Mouse (Mus musculus): ENCODE data around the gene Fcgrt. TPM values are rescaled to one million over a fixed set of nuclear protein-coding genes. Genes with fewer than 3 reads are reported as not detected.
"Not testable (repeated sequence)": the region's sequence is repeated elsewhere in the genome, so short reads cannot be mapped to it uniquely, and the experiment has no call there.

The Fcgrt gene
- total RNA-seq, 4 experiments from 2014 or later = 65.6 to 77.1 (median 67.5) TPM

DNA sequence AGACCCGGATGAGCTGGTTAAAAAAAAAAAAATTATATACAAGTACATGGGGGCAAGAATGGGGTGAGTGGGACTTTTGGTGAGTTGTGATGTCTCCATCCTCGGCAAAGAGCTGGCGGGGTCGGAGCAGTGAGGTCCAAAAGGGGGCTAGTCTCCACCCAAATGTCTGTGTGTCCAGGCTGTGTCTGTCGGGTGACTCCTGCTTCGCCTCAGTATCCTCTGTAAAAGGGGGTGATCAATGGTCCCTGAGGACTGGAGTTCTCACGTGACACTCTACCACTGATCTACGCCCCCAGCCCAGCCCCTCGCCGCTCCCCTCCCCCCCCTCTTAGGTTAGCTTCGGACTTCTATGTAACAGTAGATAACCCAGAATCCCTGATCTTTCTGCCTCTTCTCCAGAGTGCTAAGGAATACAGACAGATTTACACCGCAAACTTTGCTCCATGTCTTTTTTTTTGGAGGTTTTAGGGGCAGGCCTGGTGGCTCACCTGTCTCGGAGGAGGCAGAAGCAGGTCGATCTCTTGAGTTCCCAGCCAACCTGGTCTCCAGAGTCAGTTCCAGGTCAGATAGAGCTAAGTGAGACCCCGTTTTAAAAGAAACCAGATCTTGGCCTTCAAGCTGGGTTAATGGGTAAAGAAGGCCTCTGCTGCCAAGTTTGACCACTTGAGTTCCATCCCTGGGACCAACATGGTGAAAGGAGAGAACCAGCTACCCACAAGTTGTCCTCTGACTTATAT is 26.3 kb upstream of the Fcgrt start:
- DNase-seq (ENCODE audit: low spot score) = no peak

- DNase-seq (ENCODE audit: low spot score) = no peak
Measured at GRCm38 (mm10) chr7:45129318-45129717, 25.7 kb upstream of the Fcgrt start.

DNA sequence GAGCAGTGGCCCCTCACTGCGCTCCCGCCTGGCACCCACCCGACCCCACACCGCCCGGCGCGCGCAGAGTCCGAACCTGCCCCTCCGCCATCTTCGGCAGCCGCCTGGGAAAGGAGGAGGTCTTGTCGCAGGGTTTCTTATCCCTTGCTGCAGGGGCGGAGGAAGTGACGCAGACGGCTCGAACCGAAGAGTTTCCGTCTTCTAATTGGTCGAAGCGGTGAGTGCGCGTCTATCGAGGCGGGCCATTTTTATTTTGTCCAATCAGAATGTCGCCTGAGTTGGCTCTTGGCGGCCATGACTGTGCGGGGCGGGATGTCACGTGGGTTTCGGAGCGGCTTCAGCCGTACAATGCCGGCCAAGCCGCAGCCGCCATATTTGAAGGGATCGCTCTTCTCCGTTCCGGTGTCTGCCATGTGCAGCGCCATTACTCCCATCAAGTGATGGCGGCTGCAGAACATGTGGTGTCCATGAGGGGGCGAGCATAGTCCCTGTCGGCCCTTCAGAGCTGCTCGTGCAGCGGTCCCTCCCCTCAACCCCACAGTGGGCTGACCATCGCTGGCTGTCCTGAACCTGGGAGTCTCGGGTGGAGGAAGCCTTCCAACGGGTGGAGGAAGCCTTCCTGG is 25.1 kb upstream of the Fcgrt start, which contains the start of gene Rpl13a:
Gene Rpl13a (minus strand): TSS at position 138 of the 623 bp plus-strand sequence.
- DNase-seq (ENCODE audit: low spot score) = peak; percentile 100

DNA sequence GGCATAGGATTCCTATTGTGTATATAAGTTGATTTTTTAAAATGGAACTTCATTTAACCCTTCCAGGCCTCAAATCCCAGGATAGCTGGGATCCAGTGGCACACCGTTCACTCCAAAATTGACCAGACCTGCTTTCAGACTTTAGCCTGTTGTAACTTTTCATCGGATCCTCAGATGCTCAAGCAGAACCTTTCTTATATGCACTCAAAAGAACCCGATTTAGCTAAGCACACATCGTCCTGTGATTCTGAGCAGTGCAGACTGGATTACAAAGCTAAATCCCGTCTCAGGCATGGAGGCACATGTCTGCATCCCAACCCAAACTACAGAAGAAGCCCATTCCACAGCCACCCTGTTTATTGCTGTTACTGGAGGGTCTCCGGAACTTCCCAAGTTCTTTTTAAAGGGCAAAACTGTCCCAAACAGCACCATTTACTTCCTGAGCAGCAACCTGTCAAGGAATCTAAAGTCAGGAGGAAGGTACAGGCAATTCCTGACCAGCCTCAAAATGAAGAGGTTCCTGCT is 24.1 kb upstream of the Fcgrt start:
- no peak for DNase-seq (ENCODE audit: low spot score)

DNA sequence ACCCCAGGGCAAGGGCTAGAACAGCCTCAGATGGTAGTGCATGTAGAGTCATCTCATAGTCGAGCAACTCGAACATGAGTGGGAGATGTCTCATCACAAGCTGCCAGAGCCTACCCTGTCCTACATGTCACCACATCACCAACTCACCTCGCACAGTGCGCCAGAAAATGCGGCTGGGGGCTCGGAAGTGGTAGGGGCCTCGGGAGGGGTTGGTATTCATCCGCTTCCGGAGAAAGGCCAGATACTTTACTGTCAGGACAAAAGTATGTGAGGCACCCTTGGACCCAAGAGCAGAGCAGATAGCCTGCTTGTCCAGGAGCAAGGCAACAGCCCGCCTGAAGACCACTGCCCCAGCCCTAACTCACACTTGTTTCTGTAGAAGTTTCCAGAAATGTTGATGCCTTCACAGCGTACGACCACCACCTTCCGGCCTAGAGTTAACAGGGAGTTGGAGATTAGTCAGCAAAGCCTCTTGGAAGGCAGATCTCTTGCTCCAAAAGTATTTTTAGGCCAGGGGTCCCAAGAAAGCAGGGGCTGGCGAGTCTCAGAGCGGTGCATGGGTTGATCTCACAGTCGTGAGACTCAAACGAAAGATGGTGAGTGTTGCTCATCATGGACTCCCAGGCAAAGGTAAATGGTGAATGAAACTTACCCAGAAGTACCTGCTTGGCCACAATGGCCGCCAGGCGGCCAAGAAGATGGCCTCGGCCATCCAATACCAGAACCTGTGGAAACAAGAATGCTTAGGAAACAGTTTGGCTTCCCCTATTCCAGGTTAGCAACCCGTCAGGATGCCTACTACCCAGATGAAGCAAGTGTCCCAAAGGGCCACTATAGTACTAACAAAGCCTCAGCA is 23.4 kb upstream of the Fcgrt start:
- no peak for DNase-seq (ENCODE audit: low spot score)

GRCm38 (mm10) chr7:45126147-45126843 is 22.6 kb upstream of the Fcgrt start:
- DNase-seq (ENCODE audit: low spot score) = no peak

DNA sequence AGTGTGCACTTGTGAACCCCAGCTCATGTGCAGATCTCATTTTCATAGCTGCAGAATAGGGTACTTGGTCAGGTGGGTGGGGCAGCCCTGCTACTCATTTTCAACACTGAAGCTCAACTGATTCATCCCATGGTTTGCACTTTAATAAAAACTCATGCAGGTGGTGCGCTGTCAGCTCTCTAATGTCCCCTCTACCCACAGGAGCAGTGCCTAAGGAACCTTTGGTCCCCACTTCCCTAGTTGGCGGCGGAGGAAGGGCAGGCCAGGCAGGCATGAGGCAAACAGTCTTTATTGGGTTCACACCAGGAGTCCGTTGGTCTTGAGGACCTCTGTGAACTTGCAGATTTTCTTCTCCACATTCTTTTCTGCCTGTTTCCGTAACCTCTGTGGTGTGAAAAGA is 22.0 kb upstream of the Fcgrt start:
- not testable (repeated sequence) for DNase-seq (ENCODE audit: low spot score)

DNA sequence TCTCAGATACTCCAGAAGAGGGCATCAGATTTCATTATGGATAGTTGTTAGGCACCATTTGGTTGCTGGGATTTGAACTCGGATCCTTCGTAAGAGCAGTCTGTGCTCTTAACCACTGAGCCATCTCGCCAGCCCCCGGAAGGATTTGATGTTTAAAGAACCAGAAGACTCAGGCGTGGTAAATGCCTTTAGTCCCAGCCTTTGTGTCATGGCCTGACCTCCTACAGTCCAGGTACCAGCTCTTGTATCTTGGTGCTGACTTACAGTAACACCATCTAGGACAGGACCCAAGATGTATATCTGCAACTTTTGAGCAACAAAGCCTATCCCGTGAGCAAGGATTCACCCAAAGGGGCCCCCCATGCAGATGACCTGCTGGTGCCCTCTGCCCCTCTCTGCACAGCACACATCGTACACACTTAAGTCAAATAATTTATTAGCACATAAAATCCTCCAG is 21.5 kb upstream of the Fcgrt start:
- DNase-seq (ENCODE audit: low spot score) = no peak

- DNase-seq (ENCODE audit: low spot score) = peak; percentile 99
Measured at GRCm38 (mm10) chr7:45124224-45125143, 20.8 kb upstream of the Fcgrt start, which contains the start of gene Rps11. TSS of gene Rps11 (minus strand) at chr7:45124439.

DNA sequence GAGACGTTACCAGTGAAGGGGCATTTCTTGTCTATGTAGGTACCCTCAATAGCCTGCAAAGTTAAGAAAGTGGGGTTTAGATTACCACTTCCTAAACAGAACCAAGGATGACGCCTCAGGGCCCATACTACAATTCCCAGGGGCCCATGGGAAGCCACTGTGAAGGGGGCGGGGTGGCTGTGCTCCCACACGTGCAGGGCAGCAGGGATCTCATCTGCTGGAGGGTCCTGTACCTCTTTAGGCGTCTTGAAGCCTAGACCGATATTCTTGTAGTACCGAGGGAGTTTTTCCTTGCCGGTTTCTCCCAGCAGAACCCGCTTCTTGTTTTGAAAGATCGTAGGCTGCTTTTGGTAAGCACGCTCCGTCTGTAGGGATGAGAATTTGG is 19.5 kb upstream of the Fcgrt start:
- DNase-seq (ENCODE audit: low spot score) = no peak

DNA sequence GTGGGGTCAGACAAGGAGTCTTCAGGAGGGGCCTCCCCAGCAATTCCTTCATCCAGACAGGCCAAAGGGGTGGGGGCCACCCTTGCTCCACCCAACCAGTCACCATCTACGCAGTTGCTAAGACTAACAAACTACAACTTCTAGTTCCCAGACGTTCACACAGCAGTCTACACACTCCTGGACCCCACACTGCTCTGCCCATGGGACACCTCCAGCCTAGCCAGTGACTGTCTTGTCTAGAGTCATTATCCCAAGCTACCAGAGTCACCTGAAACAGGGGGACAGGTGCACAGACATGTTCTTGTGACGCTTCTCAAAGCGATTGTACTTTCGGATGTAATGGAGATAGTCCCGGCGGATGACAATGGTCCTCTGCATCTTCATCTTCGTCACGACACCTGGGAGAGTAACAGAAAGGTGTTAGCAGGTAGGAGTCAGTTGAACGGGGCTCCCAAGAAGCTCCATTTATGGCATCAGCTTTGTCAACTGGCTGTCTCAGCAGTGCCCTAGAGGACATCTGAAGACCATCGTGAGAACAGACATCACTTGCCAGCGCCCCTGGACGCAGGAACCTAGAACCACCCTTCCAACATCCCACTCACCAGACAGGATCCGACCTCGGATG is 19.0 kb upstream of the Fcgrt start:
- DNase-seq (ENCODE audit: low spot score) = no peak

DNA sequence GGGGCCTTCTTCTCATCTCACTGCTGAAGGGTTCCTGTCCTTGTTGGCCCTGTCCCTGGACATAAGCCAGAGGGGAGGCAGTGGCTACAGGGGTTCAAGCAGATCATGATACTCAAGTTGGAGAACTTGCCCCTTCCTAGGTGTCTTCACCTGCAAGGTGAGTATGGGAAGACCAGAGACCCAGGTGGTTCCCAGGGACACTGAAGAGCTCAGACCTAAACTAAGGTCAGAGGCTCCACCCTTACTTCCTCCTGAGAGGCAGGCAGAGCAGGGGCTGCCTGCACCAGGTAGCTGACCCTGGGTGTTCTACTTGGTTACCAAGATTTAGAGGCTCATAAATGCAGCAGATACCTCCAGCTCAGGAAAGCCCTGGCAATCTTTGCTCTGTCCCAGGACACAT is 18.3 kb upstream of the Fcgrt start:
- no peak for DNase-seq (ENCODE audit: low spot score)

GRCm38 (mm10) chr7:45121404-45121803 is 17.8 kb upstream of the Fcgrt start:
- DNase-seq (ENCODE audit: low spot score) = peak; percentile 72

DNA sequence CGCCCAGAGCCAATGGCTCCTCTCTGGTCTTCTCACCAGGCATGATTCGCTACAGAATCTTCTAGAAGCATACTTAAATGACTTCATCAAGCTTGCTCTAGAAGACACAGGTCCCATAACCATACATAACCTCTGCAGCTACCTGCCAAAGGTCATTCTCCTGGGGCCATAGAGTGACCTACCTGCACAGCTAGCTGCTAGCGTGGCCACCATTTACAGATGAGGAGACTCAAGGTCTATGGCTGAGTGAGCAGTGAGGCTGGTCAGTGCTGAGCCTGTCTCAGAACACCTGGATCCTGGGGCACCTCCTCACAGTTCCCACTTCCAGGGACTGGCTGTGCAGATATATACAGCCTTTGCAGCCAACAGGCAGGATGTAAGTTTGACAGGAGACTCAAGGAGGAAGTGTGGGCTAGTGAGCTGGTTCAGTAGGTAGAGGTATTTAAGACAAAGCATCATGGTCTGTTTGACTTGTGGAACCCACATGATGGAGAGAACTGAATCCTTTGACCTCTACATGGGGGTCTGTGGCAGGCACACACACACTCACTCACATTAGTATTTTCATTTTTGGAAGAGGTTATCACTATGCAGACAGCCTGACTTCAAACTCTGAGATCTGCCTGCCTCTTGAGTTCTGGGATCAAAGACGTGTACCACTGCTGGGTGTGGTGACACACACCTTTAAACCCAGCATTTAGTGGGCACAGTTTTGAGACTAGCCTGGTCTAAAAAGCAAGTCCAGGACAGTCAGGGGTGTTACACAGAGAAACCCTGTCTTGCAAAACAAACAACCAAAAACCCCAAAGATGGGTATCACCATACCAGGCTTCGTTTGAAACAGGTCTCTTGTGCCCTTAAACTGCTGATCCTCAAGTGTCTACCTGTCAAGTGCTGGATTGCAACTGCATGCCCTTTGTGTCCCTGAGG is 16.4 kb upstream of the Fcgrt start:
- no peak for DNase-seq (ENCODE audit: low spot score)

GRCm38 (mm10) chr7:45118336-45118735 is 14.7 kb upstream of the Fcgrt start:
- DNase-seq (ENCODE audit: low spot score) = no peak

- DNase-seq (ENCODE audit: low spot score) = no peak
Measured at GRCm38 (mm10) chr7:45117566-45117965, 13.9 kb upstream of the Fcgrt start.

- DNase-seq (ENCODE audit: low spot score) = no peak
Measured at GRCm38 (mm10) chr7:45113476-45113875, 9.8 kb upstream of the Fcgrt start.

GRCm38 (mm10) chr7:45112529-45112928 is 8.9 kb upstream of the Fcgrt start:
- no peak for DNase-seq (ENCODE audit: low spot score)

GRCm38 (mm10) chr7:45111940-45112339 is 8.3 kb upstream of the Fcgrt start:
- DNase-seq (ENCODE audit: low spot score) = no peak

Measured in heart, adult 8-10 months (tissue).